Mouse (Mus musculus): ENCODE data around the gene Jak2.

GRCm38 (mm10) chr19:29240676-29241075, 11.0 kb upstream of the Jak2 start:
- TF ChIP-seq POLR2A (IDR thresholded peaks at IDR 0.05; ENCODE audit: low read depth, low read length) (no peak), CTCF (conservative IDR thresholded peaks at IDR 0.05; ENCODE audit: insufficient read depth, insufficient read length, low read depth, low read length) (no peak)

Data from kidney, adult 2 months (tissue).